Mouse (Mus musculus) cortical plate, adult 2 months (tissue): Measurements from ENCODE around the gene Dgkz.

Experiments used
- CTCF ChIP-seq: fragments of 200-500 bp; IDR thresholded peaks from 2 replicates; pipeline ENCODE4 v1.5.1; 2011; ENCODE audit warnings: mild to moderate bottlenecking, control low read depth, low read length; ENCODE audit not compliant: insufficient read depth; ENCODE audit errors: extremely low read depth
- POLR2A ChIP-seq: fragments of 200-500 bp; IDR thresholded peaks from 2 replicates; pipeline ENCODE4 v1.6.1; 2011; ENCODE audit warnings: mild to moderate bottlenecking, low read length, control low read depth; ENCODE audit not compliant: insufficient read depth; ENCODE audit errors: extremely low read depth

- TF ChIP-seq CTCF (no peak), POLR2A (no peak)
Measured at GRCm38 (mm10) chr2:91932160-91932711, 43.4 kb downstream of the Dgkz start, which contains the start of gene Mdk.
